Mouse (Mus musculus) kidney, adult 8-10 months (tissue): ENCODE data around the gene Irf2bpl.

Source experiments
- DNase-seq, 2 experiments: peaks; one replicate each; pipeline ENCODE4 v3.0.0; 2022

The Irf2bpl gene

GRCm38 (mm10) chr12:86897769-86898273 is 13.2 kb upstream of the Irf2bpl start:
- no peak for DNase-seq

- peak; percentile 49 to 63 for DNase-seq
Measured at GRCm38 (mm10) chr12:86896921-86897512, 12.4 kb upstream of the Irf2bpl start.

GRCm38 (mm10) chr12:86896441-86896890 is 11.9 kb upstream of the Irf2bpl start:
- no peak for DNase-seq

GRCm38 (mm10) chr12:86895703-86896409 is 11.3 kb upstream of the Irf2bpl start:
- DNase-seq, result no peak

GRCm38 (mm10) chr12:86894841-86895428 is 10.3 kb upstream of the Irf2bpl start:
- DNase-seq, result no peak

- DNase-seq, result peak; percentile 97 to 98
Measured at GRCm38 (mm10) chr12:86894184-86894839, 9.7 kb upstream of the Irf2bpl start.

- no peak for DNase-seq
Measured at GRCm38 (mm10) chr12:86893326-86894183, 9.0 kb upstream of the Irf2bpl start.

- DNase-seq, result no peak
Measured at GRCm38 (mm10) chr12:86892711-86893311, 8.2 kb upstream of the Irf2bpl start.

- peak; percentile 92 to 93 for DNase-seq
Measured at GRCm38 (mm10) chr12:86891786-86892702, 7.4 kb upstream of the Irf2bpl start.

GRCm38 (mm10) chr12:86891454-86891785 is 6.8 kb upstream of the Irf2bpl start:
- DNase-seq, result no peak

- no peak for DNase-seq
Measured at GRCm38 (mm10) chr12:86890796-86891301, 6.3 kb upstream of the Irf2bpl start.

GRCm38 (mm10) chr12:86890091-86890720 is 5.6 kb upstream of the Irf2bpl start:
- DNase-seq, result peak; percentile 59 to 73

GRCm38 (mm10) chr12:86889103-86889644 is 4.6 kb upstream of the Irf2bpl start:
- peak; percentile 51 to 84 for DNase-seq

- DNase-seq, result peak; percentile 92 to 97
Measured at GRCm38 (mm10) chr12:86888130-86889069, 3.8 kb upstream of the Irf2bpl start.

GRCm38 (mm10) chr12:86887381-86888129 is 3.0 kb upstream of the Irf2bpl start:
- no peak for DNase-seq

GRCm38 (mm10) chr12:86886446-86886965 is 1.9 kb upstream of the Irf2bpl start:
- DNase-seq, result no peak

- no peak for DNase-seq
Measured at GRCm38 (mm10) chr12:86885746-86886145, 1.1 kb upstream of the Irf2bpl start.

GRCm38 (mm10) chr12:86885336-86885735 is 738 bp upstream of the Irf2bpl start:
- DNase-seq, result no peak
